Mouse (Mus musculus): ENCODE data around the gene Slc13a5. TPM values are rescaled to one million over a fixed set of nuclear protein-coding genes. Genes with fewer than 3 reads are reported as not detected.

The Slc13a5 gene
- total RNA-seq, 1 experiment: 8.1 TPM

DNA sequence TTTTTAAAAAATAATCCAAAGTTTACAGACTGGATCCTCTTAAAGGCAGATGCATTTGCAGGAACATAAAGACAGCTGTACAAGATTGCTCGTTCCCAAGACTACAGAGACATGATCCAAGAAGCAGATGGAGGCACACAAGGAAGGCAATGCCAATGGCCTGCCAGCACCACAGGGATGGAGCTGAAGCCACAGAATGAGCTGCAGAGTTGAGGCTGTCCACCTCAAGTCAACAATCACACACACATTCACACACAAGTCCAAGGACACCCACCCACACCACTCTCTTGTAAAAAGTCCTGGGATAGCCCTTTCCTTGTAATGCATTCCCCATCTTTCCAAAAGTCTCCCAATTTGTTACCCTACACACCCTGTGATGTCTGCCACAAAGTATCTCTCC lies 63.6 kb downstream of the Slc13a5 start:
- in situ Hi-C loops (cut with MboI; ENCODE audit: low sequenced_read_pairs in 2 of 2, unreplicated experiment in 2 of 2): loop anchor here in 1 of 2 experiments (25.0 kb wide), 1 partner anchor 234 kb away; the partner anchor contains the start of genes Ggt6 and Mybbp1a

DNA sequence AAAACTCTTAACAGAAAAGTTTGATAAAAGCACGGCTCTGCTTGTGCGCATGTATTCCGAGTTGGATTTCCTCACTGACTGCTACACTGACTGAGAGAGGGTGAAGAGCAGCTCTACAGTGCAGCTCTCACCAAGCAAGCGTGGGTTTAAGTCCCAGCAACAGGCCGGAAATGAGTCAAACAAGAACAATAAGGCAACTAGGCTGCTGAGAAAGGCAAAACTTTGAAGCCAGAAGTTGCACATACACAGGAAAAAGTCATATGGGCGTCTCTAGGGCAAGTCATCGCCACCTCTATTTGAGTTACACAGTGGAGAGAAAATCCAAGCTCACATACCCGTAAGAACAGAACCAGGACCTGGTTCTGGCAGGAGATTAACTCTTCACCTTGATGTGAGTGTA lies 70.5 kb downstream of the Slc13a5 start:
- no peaks in the 10 kb centered on the region for H3K4me1 ChIP-seq (ENCODE audit: control insufficient read depth in 2 of 2, insufficient read depth in 2 of 2, low read length in 2 of 2, poor library complexity in 1 of 2)
- in situ Hi-C loops (cut with MboI; ENCODE audit: low sequenced_read_pairs in 2 of 2, unreplicated experiment in 2 of 2): no loop called here

More for the DNA sequence above, 63.6 kb downstream of the Slc13a5 start:
- H3K4me3 ChIP-seq (ENCODE audit: insufficient read depth in 1 of 2, low read depth in 1 of 2, low read length in 2 of 2, poor library complexity in 1 of 2, severe bottlenecking in 1 of 2): no peak overlapping the region
- H3K9me3 ChIP-seq (ENCODE audit: control insufficient read depth, insufficient read depth, low read depth, low read length): no peaks in the 10 kb centered on the region
- TF ChIP-seq CHD2 (IDR thresholded peaks at IDR 0.05; ENCODE audit: low read depth, low read length) (no peak), ZC3H11A (IDR thresholded peaks at IDR 0.05; ENCODE audit: borderline replicate concordance, low read depth, low read length) (no peak), ZNF384 (IDR thresholded peaks at IDR 0.05; ENCODE audit: low read depth, low read length) (no peak), HCFC1 (IDR thresholded peaks at IDR 0.05; ENCODE audit: borderline replicate concordance, insufficient read depth, low read length) (no peak), MAFK (IDR thresholded peaks at IDR 0.05; ENCODE audit: insufficient read depth, low read depth, low read length) (no peak)
- peaks cover 0 to 9% of the 10 kb centered on the region in 2 experiments; a peak in 2 of 4 replicates for H3K4me1 ChIP-seq (ENCODE audit: control insufficient read depth in 2 of 2, insufficient read depth in 2 of 2, low read length in 2 of 2, poor library complexity in 1 of 2)
- H3K27ac ChIP-seq (ENCODE audit: insufficient read depth, low read depth, low read length, poor library complexity, severe bottlenecking): no peak overlapping the region
- no peak for DNase-seq (ENCODE audit: low read depth, low spot score)
- H3K9ac ChIP-seq (ENCODE audit: insufficient read depth, low read depth, low read length, poor library complexity, severe bottlenecking): no peak overlapping the region
- H3K36me3 ChIP-seq (ENCODE audit: control insufficient read depth, insufficient read depth, low read length, poor library complexity, severe bottlenecking): peaks cover 2% of the 10 kb centered on the region; the same call in 1 of the 2 replicates

DNA sequence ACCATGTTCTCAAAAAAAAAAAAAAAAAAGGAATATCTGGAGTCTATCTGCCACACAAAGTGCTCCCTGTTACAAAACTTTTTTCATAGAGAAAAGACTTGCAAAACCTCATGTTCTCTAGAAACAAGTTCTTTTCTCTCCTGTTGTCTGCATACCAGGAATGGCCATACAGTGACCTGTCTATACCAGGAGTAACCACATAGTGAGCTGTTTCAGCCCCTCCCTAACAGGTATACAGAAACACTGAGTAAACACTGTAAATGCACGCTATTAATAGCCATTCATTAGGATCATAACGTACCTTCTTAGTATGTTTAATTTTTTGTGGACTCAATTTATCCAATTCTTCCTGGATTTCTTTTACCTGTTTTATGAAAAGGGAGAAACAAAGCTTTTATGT lies 72.8 kb downstream of the Slc13a5 start:
- Histone ChIP-seq H3K4me1 (ENCODE audit: control insufficient read depth in 2 of 2, insufficient read depth in 2 of 2, low read length in 2 of 2, poor library complexity in 1 of 2) (no peaks in the 10 kb centered on the region), H3K36me3 (ENCODE audit: control insufficient read depth, insufficient read depth, low read length, poor library complexity, severe bottlenecking) (peaks cover 5% of the 10 kb centered on the region), H3K4me3 (ENCODE audit: insufficient read depth in 1 of 2, low read depth in 1 of 2, low read length in 2 of 2, poor library complexity in 1 of 2, severe bottlenecking in 1 of 2) (no peak overlapping the region), H3K27ac (ENCODE audit: insufficient read depth, low read depth, low read length, poor library complexity, severe bottlenecking) (no peak overlapping the region), H3K9me3 (ENCODE audit: control insufficient read depth, insufficient read depth, low read depth, low read length) (no peaks in the 10 kb centered on the region), H3K9ac (ENCODE audit: insufficient read depth, low read depth, low read length, poor library complexity, severe bottlenecking) (no peak overlapping the region)
- TF ChIP-seq ZNF384 (IDR thresholded peaks at IDR 0.05; ENCODE audit: low read depth, low read length): no peak
- no peak for TF ChIP-seq HCFC1 (IDR thresholded peaks at IDR 0.05; ENCODE audit: borderline replicate concordance, insufficient read depth, low read length)
- TF ChIP-seq CHD2 (IDR thresholded peaks at IDR 0.05; ENCODE audit: low read depth, low read length): no peak
- TF ChIP-seq MAFK (IDR thresholded peaks at IDR 0.05; ENCODE audit: insufficient read depth, low read depth, low read length): no peak
- no peak for TF ChIP-seq ZC3H11A (IDR thresholded peaks at IDR 0.05; ENCODE audit: borderline replicate concordance, low read depth, low read length)
- in situ Hi-C loops (cut with MboI; ENCODE audit: low sequenced_read_pairs in 2 of 2, unreplicated experiment in 2 of 2): no loop called here
- DNase-seq (ENCODE audit: low read depth, low spot score): no peak

More for the DNA sequence above, 70.5 kb downstream of the Slc13a5 start:
- no peak overlapping the region for H3K4me3 ChIP-seq (ENCODE audit: insufficient read depth in 1 of 2, low read depth in 1 of 2, low read length in 2 of 2, poor library complexity in 1 of 2, severe bottlenecking in 1 of 2)
- no peak for DNase-seq (ENCODE audit: low read depth, low spot score)
- H3K9me3 ChIP-seq (ENCODE audit: control insufficient read depth, insufficient read depth, low read depth, low read length): no peaks in the 10 kb centered on the region
- no peak overlapping the region for H3K9ac ChIP-seq (ENCODE audit: insufficient read depth, low read depth, low read length, poor library complexity, severe bottlenecking)
- H3K36me3 ChIP-seq (ENCODE audit: control insufficient read depth, insufficient read depth, low read length, poor library complexity, severe bottlenecking): peaks cover 5% of the 10 kb centered on the region; the same call in 1 of the 2 replicates
- H3K27ac ChIP-seq (ENCODE audit: insufficient read depth, low read depth, low read length, poor library complexity, severe bottlenecking): no peak overlapping the region
- TF ChIP-seq ZNF384 (IDR thresholded peaks at IDR 0.05; ENCODE audit: low read depth, low read length) (no peak), HCFC1 (IDR thresholded peaks at IDR 0.05; ENCODE audit: borderline replicate concordance, insufficient read depth, low read length) (no peak), ZC3H11A (IDR thresholded peaks at IDR 0.05; ENCODE audit: borderline replicate concordance, low read depth, low read length) (no peak), CHD2 (IDR thresholded peaks at IDR 0.05; ENCODE audit: low read depth, low read length) (no peak), MAFK (IDR thresholded peaks at IDR 0.05; ENCODE audit: insufficient read depth, low read depth, low read length) (no peak)

Other genes with a start within 250 kb of the Slc13a5 start
- gene Aipl1, start 229.7 kb downstream of the Slc13a5 start, total RNA-seq (2012; rRNA removed): 0.18 and 0.32 TPM in 2 replicates
- gene Pimreg, start 225.2 kb downstream of the Slc13a5 start, total RNA-seq (2012; rRNA removed): 28.7 and 31.3 TPM in 2 replicates
- 0.32 and 0.36 TPM in 2 replicates for gene Pitpnm3, start 131.4 kb downstream of the Slc13a5 start, total RNA-seq (2012; rRNA removed)
- 2.8 and 5.1 TPM in 2 replicates for gene Gm43951, start 60.4 kb downstream of the Slc13a5 start, total RNA-seq (2012; rRNA removed)
- 8.3 and 8.5 TPM in 2 replicates for gene 4933427D14Rik, start 59.8 kb downstream of the Slc13a5 start, total RNA-seq (2012; rRNA removed)
- gene Txndc17, start 59.7 kb downstream of the Slc13a5 start, total RNA-seq (2012; rRNA removed): 77.1 and 126 TPM in 2 replicates
- 21.5 and 28.6 TPM in 2 replicates for gene Med31, start 51.6 kb downstream of the Slc13a5 start, total RNA-seq (2012; rRNA removed)
- gene Xaf1, start 34.4 kb upstream of the Slc13a5 start, total RNA-seq (2012; rRNA removed): 7.5 and 7.6 TPM in 2 replicates
- gene Fbxo39, start 47.2 kb upstream of the Slc13a5 start, total RNA-seq (2012; rRNA removed): 0.13 and 0.16 TPM in 2 replicates
- gene Tekt1, start 95.2 kb upstream of the Slc13a5 start, total RNA-seq (2012; rRNA removed): 4.0 and 5.7 TPM in 2 replicates
- gene Smtnl2, start 144.5 kb upstream of the Slc13a5 start, total RNA-seq (2012; rRNA removed): 23.6 and 26.7 TPM in 2 replicates
- gene Ggt6, start 168.3 kb upstream of the Slc13a5 start, total RNA-seq (2012; rRNA removed): 0.98 and 1.4 TPM in 2 replicates
- gene Mybbp1a, start 174.1 kb upstream of the Slc13a5 start, total RNA-seq (2012; rRNA removed): 278 and 286 TPM in 2 replicates
- 2.4 and 3.3 TPM in 2 replicates for gene Spns2, start 222.7 kb upstream of the Slc13a5 start, total RNA-seq (2012; rRNA removed)

Measured in ES-E14 (cell line).